ENCODE assay signal across 10 mouse cellular contexts in the genomic region with DNA sequence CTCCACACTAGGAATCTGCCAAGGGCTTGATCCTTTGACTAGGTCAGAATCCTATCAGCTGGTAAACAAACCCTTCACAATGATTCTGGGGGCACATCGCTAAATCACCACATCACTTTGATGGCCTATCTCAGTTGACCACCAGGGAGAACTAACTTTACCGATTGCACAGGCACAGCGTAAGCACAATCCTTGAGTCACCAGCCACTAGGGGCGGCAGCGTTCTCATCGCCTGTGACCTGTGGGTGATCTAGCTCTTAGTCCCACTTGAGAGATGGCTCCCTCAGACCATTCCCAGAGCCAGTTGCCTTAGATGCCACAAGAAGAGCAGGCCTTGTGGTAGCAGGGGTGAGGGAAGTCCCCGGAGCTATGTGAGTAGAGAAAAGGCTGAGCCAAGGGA. TPM values are rescaled to one million over a fixed set of nuclear protein-coding genes. Genes with fewer than 3 reads are reported as not detected.
DNase-seq lines count a peak whose midpoint lies in the region; ATAC-seq and TF ChIP-seq lines count a peak whose summit lies in the region.
"Had no signal": no experiment of that assay in that cellular context is flagged by ENCODE, and none has a peak within 500 bp of the region (broad histone marks: within the 10 kb centered on the region; RNA-seq: fewer than 3 reads in every experiment).

No protein-coding gene starts in this region.

- intact Hi-C loops in heart, postnatal 25 days (cut with DNase I) = no loop called here

- peak; percentile 32 for TF ChIP-seq CTCF in heart, postnatal 0 days (IDR thresholded peaks at IDR 0.05; ENCODE audit: low read depth)

- no peaks in the 10 kb centered on the region for H3K36me3 ChIP-seq in heart, postnatal 0 days (replicated peaks; ENCODE audit: control insufficient read depth, insufficient read depth, low read length)
- H3K36me3 ChIP-seq: midbrain, embryonic 12.5 days had no signal

- H3K4me3 ChIP-seq in heart, postnatal 0 days (ENCODE audit: low read depth, low read length) = no peak overlapping the region
- H3K4me3 ChIP-seq: midbrain, embryonic 12.5 days had no signal

- no peaks in the 10 kb centered on the region for H3K27me3 ChIP-seq in heart, postnatal 0 days (ENCODE audit: control insufficient read depth, insufficient read depth, low read length)
- H3K27me3 ChIP-seq: midbrain, embryonic 12.5 days had no signal

- no peak overlapping the region for H3K9ac ChIP-seq in heart, postnatal 0 days (replicated peaks; ENCODE audit: low read depth, low read length)
- H3K9ac ChIP-seq: midbrain, embryonic 12.5 days had no signal

- no peak for DNase-seq in heart, postnatal 0 days (ENCODE audit: low spot score)
- no peak for DNase-seq in heart, postnatal 25 days (ENCODE audit: low spot score)
- DNase-seq in A20 (ENCODE audit: low read depth, low spot score) = peak; percentile 22
- DNase-seq in T-cell, adult 2 months (ENCODE audit: low spot score) = peak; percentile 5
- peak; percentile 20 for DNase-seq in lung, postnatal 10 days
- DNase-seq in adipocyte (ENCODE audit: low spot score) = no peak
- DNase-seq in adrenal gland, adult (ENCODE audit: inconsistent age in 2 of 2, low spot score in 1 of 2) = no peak
- no peak for DNase-seq in layer of hippocampus, postnatal 10 days (ENCODE audit: low spot score in 2 of 2)
- DNase-seq: kidney, adult 8-10 months had no signal

- no peak for ATAC-seq in heart, postnatal 0 days (ENCODE audit: insufficient read depth, low read depth)

- no peaks in the 10 kb centered on the region for H3K9me3 ChIP-seq in heart, postnatal 0 days (replicated peaks; ENCODE audit: control insufficient read depth, low read length)
- H3K9me3 ChIP-seq: midbrain, embryonic 12.5 days had no signal

- H3K4me2 ChIP-seq in heart, postnatal 0 days (ENCODE audit: low read depth, low read length) = no peak overlapping the region
- H3K4me2 ChIP-seq: midbrain, embryonic 12.5 days had no signal

- no peak overlapping the region for H3K27ac ChIP-seq in heart, postnatal 0 days (ENCODE audit: low read depth)
- H3K27ac ChIP-seq: midbrain, embryonic 12.5 days had no signal

- 50% methylated on average over 7 of the region's 7 CpGs for WGBS in heart, postnatal 0 days

- TF ChIP-seq EP300 in heart, postnatal 0 days (IDR thresholded peaks at IDR 0.05; ENCODE audit: low read depth) = no peak

- H3K4me1 ChIP-seq in heart, postnatal 0 days (ENCODE audit: control insufficient read depth, insufficient read depth) = no peaks in the 10 kb centered on the region

RNA-seq across cellular contexts. Expression of gene Cdc42bpa, which starts 31.4 kb away (rescaled TPM):
- total RNA-seq in heart, postnatal 0 days (2014; rRNA removed; ENCODE audit: low replicate concordance) = 25.8 and 30.6 TPM in 2 replicates
- polyA plus RNA-seq in heart, postnatal 0 days (2015; fragmentation: Nextera tagmentation; extraction: Ambion mirVana) = 7.7 and 8.3 TPM in 2 replicates
- total RNA-seq in heart, postnatal 25 days (2021) = 10 to 100 TPM; 42.2 to 46.9 TPM
- total RNA-seq in layer of hippocampus, postnatal 10 days (2021) = 100 to 1,000 TPM; 220 to 243 TPM

Comparison
In these comparisons a context has a peak if more than half of its experiments do, and no peak if none do; other contexts are left out.
1. DNase-seq: peak in A20 (single experiment), T-cell, adult 2 months (single experiment) and lung, postnatal 10 days (single experiment); none in heart, postnatal 0 days (single experiment), heart, postnatal 25 days (single experiment), adipocyte (single experiment), adrenal gland, adult (0 of 2) and layer of hippocampus, postnatal 10 days (0 of 2).